Mouse (Mus musculus) spleen, adult 18-20 months (tissue): ENCODE results near the gene Abraxas2.
A peak's percentile ranks its signal among the peaks of the same experiment; 100 is the strongest.

Experiments used
- DNase-seq, 2 experiments: peaks; one replicate each; pipeline ENCODE4 v3.0.0; 2022; ENCODE audit warnings: mixed read lengths in 2 of 2

Abraxas2 gene

DNA sequence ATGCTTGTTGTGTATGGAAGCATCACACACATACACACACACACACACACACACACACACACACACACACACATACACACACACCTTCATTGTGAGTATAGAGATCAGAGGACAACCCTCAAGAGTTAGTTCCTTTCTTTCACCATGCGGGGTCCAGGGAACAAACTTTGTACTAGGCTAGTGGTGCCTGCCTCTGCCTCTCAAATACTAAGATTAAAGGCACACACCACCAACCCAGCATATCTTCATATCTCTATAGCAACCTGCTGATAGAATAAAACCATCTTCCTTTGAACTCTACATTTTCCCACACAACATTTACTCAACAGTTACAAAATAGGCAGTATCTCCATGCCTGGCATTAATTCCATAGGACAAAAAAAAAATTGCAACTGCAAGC is 2.9 kb upstream of the Abraxas2 start:
- DNase-seq, result no peak

DNA sequence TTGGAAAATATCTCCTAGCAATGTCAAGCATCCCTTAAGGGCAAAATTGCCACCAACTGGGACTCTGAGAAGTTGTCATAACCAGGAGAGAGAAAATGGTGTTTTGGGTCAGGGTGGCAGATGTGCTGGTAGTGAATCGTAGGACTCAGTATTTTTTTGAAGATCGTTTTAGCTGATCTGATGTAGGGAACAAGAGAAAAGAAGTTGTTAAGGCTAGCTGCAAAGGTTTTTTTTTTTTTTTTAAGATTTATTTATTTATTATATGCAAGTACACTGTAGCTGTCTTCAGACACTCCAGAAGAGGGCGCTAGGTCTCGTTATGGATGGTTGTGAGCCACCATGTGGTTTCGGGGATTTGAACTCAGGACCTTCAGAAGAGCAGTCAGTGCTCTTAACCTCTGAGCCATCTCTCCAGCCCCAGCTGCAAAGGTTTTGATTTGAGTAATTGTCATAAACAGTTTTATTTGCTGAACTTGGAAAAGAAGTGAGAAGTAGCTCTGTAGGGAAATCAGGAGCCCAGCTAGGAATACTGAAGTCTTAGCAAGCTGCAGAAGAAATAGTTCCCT is 899 bp upstream of the Abraxas2 start:
- DNase-seq, result no peak

GRCm38 (mm10) chr7:132866316-132866715 is 7.3 kb downstream of the Abraxas2 start:
- no peak for DNase-seq

DNA sequence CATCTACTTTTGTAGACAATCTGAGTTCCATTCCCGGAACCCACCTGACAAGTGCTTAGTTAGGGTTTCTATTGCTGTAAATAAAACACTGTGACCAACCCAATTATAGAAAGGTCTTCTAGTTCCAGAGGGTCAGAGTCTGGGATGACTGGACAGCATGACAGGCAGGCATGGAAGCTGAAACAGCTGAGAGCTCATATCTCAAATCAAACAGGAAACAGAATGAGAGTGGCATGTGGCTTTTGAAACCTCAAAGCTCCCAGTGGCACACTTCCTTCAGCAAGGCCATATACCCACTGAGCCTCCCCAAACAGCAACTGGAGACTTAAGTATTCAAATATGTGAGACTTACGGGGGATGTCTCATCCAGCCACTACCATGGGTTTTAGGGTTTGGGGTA is 14.0 kb downstream of the Abraxas2 start:
- no peak for DNase-seq

DNA sequence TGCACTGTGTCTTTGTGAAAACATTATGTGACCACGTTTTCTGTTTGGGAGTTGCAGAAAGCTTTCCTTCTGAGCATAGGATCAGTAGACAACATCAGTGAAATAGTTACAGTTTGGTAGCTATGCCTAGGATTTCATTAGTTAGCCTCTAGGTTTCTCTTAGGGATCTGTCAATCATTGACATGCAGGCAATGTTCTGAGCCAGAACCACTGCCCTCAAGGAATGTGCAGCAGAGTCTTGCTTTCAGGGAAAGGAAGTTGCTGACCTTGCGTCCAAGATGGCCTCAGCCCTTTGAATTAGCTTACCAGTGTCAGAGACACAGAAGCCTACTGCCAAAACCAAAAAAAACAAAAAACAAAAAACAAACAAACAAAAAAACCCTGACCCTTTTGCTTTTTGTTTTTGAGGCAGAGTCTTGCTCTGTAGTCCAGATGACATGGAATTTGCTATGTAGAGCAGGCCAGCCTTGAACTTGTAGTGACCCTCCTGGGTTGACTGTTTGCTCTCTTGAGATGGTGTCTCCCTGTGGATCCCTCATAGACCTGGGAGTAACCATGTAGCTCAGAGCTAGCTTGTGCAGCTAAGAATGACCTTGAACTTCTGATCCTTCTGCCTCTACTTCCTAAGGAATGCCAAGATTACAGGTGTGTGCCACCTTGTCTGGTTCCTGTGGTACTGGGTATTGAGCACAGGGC is 16.5 kb downstream of the Abraxas2 start:
- no peak for DNase-seq

DNA sequence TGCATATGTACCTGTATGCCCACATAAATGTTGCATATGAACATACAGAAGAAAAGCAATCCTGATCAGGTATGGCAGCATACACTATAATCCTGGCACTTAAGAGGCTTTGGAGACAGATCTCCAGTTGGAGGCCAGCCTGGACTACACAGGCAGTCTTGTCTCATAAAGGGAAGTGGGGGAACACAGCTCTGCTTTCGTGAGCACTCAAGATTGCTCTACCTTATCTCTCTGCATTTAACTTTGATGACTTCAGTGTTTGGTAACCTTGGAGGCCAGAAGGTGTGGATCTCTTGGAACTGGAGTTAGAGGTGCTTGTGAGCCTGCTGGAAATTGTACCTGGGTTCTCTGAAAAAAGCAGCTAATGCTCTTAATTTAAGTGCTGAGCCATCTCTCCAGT is 21.3 kb downstream of the Abraxas2 start:
- no peak for DNase-seq

- no peak for DNase-seq
Observed at GRCm38 (mm10) chr7:132882343-132882742, 23.3 kb downstream of the Abraxas2 start.

GRCm38 (mm10) chr7:132884031-132884430 is 25.0 kb downstream of the Abraxas2 start:
- no peak for DNase-seq

DNA sequence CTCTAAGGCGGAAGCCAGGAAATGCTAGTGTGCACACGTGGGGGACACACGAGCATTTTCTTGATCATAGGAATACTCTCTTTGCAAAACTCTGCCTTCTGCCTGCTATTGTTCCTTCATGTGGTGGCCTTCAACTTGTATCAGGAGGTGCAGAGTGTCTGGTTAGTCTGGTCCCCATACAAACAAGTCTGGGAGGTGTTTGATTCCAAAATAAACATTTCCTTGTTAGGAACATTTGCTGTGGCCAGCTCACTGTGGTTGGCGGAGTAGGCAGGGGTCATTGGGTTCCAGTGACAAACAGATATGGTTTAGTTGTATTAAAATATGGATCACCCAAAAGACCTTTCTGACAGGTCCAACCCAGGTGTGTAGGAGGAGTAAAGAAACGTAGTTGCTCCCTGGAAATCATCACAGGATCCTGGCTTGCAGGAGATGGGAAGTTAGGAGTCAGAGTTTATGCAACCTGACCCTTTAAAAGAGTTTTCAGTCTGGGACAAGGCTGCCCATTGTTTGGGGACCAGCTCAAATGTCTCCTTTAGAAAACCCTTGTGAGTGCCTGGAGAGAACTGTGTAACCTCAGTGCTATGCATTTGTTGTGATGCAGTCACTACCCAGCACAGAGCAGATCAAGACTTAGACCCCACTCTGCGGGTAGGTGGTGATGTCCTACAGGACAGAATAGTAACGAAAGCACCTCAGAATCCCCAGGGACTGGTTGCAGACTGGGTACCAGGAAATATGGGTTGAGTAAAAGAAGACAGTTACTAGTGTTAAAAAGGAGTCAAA is 28.2 kb downstream of the Abraxas2 start:
- DNase-seq, result no peak

GRCm38 (mm10) chr7:132888052-132888451 is 29.0 kb downstream of the Abraxas2 start:
- no peak for DNase-seq

- DNase-seq, result no peak
Observed at GRCm38 (mm10) chr7:132888518-132889249, 29.7 kb downstream of the Abraxas2 start.

- DNase-seq, result no peak
Observed at GRCm38 (mm10) chr7:132889691-132890090, 30.7 kb downstream of the Abraxas2 start.

DNA sequence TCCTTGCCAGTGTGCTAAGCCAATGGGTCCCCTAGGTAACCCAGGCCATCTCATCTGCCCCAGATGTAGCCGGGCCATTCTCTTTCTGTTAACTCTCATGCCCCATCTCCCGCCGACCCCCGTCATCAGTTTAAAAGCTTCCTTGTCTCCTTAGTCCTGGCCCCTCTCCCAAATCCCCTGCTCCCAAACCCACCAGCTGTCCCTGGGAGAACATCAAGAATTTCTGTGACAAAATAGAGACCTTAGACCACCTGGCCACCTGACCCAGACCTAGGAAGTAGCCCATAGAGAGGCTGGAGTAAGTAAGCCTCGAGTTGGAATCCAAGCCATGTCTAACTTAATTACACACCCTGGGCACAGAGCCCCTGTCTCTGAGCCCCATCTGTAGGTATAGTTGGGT is 31.2 kb downstream of the Abraxas2 start:
- no peak for DNase-seq

- no peak for DNase-seq
Observed at GRCm38 (mm10) chr7:132891561-132892310, 32.7 kb downstream of the Abraxas2 start.

- no peak for DNase-seq
Observed at GRCm38 (mm10) chr7:132892311-132892661, 33.3 kb downstream of the Abraxas2 start.

- no peak for DNase-seq
Observed at GRCm38 (mm10) chr7:132892806-132893205, 33.8 kb downstream of the Abraxas2 start.

- no peak for DNase-seq
Observed at GRCm38 (mm10) chr7:132893336-132893735, 34.3 kb downstream of the Abraxas2 start.

DNA sequence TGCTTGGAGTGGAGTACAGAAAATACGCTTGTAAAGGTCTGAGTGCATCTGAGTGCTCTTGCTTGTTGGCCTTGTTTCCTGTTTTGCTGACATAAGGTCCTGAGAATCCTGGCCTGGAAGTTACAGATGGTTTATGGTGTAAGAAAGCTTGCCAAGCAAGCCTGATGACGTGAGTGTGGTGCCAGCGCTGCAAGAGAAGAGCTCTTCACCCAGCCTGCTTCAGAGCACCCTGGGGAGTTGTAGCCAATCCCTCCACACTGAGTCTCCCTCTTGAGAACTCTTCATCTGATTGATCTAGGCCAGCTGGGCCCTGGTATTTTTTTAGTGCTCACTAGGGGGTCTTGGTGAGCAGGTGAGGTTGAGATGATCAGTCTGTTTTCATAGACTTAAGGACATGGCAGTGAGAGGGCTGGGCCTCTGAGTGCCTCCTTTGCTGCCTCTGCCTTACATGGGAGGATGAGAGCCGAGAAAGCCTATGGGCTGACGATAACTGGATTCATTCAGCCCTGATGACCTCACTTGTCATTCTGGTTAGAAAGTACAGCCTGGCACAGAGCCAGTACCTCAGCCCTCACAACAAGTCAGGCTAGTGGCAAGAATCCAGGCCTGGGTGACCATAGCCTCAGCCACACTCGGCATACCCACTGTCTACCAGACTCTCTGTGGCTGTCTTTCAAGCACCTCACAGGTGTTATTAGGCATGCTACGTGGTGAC is 36.0 kb downstream of the Abraxas2 start:
- no peak for DNase-seq

DNA sequence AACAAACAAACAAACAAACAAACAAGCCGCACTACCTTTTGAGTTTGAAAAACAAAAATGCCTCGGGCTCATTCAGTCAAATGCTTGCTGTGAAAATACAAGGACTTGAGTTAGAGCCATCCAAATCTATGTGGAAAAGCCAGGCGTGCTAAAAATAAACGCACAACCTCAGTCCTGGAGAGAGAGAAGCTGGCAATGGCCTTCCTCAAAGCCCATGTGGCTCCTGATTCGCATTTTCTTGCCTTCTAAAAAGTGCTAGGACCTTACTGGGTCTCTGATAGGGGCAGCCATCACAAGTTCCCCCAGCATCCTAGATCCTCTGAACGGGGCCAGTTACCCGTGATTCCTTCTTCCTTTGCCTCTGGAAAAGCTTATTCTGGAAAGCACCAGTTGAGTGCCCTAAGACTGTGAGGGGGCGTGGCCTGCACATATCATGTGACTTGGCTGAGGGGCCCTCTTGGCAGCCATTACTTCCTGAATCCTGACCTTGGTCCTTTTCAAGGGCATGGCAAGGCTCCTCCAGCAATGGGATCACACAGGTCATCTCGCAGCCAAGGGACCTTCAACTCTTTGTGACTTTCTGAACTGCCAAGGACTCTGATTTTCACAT is 37.3 kb downstream of the Abraxas2 start:
- no peak for DNase-seq

DNA sequence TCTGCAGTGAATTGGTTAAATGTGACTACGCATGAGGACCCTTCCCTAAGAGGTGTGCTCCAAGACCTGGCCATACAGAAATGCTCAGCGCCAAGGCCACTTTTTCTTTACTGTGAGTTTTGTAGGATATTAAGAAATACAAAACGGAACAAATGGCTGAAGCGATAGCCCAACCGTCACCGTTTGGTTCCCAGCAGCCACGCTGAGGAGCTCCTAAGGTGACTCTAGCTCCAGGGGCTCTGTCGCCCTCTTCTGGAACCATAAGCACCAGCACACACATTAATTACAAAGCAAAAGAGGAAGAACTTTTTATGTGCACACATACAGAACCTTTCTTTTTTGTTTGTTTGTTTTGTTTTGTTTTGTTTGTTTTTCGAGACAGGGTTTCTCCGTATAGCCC is 38.2 kb downstream of the Abraxas2 start:
- no peak for DNase-seq

DNA sequence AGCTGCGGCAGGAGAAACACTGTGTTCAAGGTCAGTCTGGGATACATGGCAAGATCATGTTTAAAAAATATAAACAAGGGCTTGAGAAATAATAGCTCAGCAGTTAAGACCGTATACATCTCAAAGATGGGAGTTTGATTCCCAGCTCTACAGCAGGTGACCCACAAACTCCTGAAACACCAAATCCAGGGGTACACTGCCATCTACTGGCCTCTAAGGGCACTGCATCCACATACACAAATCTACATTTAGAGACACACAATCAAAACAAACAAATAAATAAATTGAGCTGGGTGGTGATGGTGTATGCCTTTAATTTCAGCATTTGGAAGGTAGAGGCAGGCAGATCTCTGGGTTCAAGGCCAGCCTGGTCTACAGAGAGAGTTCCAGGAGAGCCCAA is 39.2 kb downstream of the Abraxas2 start:
- peak in 1 of 2 experiments; percentile 45 for DNase-seq
